Mouse (Mus musculus) gastrocnemius, postnatal 4 days (tissue): ENCODE measurements around the gene Ubqln2. TPM values are rescaled to one million over a fixed set of nuclear protein-coding genes. Genes with fewer than 3 reads are reported as not detected.

Experiments
- DNase-seq, 2 experiments: peaks; one replicate each; pipeline ENCODE4 v3.0.0; 2021 to 2022; ENCODE audit warnings: low spot score in 2 of 2, mixed read lengths in 2 of 2
- long read RNA-seq, 2 experiments: library from polyadenylated mRNA; stranded (forward); transcript quantifications; one replicate each; pipeline ENCODE4 v2.0.0; 2021
- total RNA-seq, 2 experiments: library from RNA; stranded (reverse); gene quantifications; 2 replicates each; pipeline ENCODE4 v1.2.3; 2021

The Ubqln2 gene
- 10 to 100 TPM; 31.4 to 33.6 TPM for total RNA-seq
- long read RNA-seq, experiment 1, transcript Ubqln2-201 (1 exons, 3,344 nt): major isoform, 13 of 13 reads
- long read RNA-seq, experiment 1, partial matches to known transcripts: 0 of 13 reads
- long read RNA-seq, experiment 1, other reads (novel, unspliced or antisense): 0 of 13 reads
- long read RNA-seq, experiment 2, transcript Ubqln2-201 (1 exons, 3,344 nt): major isoform, 22 of 22 reads
- long read RNA-seq, experiment 2, partial matches to known transcripts: 0 of 22 reads
- long read RNA-seq, experiment 2, other reads (novel, unspliced or antisense): 0 of 22 reads

DNA sequence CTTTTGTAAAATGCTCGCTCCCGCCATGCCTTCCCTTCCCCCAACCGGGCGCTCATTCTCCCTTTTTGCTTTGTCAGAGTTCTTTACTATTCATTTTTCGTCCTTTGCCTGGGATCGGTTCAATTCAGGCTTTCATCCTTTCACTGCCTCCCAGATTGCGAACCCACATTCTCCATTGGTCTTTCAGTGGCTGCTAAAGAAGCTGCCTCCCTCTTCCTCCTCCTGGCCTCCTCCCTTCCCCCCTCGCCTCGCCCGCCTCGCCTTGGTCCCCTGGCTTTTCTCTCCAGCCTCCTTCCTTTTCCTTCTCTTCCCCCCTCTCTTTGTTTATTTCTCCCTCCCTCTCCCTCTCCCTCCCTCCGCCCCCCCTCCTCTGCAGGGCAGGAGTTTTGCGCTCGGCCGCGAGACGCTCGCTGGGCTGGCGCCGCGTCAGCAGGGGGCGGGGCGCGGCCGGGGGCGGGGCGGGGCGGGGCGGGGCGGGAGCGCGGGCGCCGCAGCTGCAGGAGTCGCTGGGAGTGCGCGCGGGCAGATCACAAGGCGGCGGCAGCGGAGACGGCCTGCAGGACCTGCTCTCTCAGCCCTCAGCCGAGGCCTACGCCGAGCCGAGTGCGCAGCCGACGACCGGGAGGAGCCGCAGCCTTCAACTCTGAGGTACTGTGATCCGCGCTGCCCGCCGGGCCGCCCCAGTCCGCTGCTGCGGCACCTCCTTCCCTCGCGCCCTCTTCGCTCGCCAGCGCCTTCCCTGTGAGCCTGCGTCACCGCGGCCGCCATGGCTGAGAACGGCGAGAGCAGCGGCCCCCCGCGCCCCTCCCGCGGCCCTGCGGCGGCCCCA, at the start of gene Ubqln2:
Gene Ubqln2, plus strand, starts transcription at position 540 of the 829 bp plus-strand sequence.
- peak; percentile 57 to 72 for DNase-seq

DNA sequence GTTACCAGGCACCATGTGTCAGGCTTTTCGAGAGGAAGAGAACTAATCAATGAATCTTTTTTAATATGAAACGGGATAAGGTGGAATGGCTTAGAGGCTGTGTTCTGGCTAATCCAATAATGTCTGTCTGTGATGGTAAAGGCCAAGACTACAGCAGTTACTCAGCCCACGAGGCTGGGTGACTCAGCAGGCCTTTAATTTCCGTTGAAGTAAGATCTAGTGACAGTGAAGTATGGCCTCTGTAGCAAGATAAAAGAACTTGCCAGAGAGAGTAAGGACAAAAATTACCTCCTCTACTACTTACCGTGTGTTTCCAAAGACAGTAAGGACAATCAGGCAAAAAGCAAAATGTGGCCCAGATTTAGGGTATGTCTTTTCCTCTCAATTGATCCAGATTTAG, 46.1 kb upstream of the Ubqln2 start:
- no peak for DNase-seq

DNA sequence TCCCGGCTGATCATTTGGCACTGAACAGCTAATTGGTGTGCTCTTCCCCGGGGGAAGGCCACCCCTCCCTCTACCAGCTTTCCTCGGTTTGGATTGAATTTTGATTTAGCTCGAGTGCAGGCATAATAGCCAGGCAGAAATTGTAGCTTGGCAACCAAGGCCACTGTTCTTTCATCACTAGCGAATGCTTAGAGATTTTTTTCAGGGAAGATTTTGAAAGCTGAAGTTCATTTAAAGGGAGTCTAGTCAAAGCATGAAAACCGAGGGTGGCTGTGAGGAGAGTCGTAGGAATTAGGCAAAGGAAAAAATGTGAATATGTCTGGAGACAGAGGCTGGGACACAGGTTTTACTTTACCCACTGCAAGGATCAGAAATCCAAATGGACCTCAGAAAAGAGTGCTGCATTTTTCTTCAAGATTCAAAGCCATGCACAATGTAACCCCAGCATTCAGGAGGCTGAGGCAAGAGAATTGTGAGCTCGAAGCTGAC, 21.2 kb upstream of the Ubqln2 start:
- no peak for DNase-seq

DNA sequence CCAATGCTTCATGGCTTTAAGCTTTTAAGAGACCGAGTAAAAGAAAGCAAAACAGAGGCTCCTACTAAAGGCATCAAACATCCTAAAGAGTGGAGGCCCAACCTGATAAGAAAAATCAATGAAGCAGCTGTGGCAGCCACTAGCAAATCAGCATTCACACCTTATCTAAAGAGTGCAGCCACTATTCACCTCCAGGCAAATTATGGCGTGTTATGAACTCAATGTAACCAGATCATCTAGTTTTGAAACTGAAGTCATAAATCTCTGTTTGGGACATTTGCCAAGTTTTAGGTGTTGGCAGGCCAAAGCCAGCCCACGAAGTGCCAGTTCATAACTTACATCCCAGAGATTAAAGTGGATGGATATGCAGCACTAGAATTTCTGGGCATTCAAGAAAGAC, 5.7 kb upstream of the Ubqln2 start:
- no peak for DNase-seq

DNA sequence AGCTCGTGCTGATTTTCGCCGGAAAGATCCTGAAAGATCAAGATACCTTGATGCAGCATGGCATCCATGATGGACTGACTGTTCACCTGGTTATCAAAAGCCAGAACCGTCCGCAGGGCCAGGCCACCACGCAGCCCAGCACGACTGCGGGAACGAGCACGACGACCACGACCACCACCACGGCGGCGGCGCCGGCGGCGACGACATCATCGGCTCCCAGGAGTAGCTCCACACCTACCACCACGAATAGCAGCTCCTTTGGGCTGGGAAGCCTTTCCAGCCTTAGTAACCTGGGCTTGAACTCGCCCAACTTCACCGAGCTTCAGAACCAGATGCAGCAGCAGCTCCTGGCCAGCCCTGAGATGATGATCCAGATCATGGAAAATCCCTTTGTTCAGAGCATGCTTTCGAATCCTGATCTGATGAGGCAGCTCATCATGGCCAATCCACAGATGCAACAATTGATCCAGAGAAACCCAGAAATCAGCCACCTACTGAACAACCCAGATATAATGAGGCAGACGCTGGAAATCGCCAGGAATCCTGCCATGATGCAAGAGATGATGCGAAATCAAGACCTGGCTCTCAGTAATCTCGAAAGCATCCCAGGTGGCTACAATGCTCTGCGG, 752 bp downstream of the Ubqln2 start:
- DNase-seq: peak in 1 of 2 experiments; percentile 9

DNA sequence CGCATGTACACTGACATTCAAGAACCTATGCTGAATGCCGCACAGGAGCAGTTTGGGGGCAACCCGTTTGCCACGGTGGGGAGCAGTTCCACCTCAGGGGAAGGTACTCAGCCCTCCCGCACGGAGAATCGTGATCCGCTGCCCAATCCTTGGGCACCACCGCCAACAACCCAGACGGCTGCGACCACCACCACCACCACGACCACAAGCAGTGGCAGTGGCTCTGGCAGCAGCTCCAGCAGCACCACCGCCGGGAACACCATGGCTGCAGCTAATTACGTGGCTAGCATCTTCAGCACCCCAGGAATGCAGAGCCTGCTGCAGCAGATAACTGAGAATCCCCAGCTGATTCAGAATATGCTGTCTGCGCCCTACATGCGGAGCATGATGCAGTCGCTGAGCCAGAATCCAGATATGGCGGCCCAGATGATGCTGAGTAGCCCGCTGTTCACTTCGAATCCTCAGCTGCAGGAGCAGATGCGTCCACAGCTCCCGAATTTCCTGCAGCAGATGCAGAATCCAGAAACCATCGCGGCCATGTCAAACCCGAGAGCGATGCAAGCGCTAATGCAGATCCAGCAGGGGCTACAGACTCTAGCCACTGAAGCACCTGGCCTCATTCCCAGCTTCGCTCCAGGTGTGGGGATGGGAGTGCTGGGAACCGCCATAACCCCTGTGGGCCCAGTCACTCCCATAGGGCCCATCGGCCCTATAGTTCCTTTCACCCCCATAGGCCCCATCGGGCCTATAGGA, 1.4 kb downstream of the Ubqln2 start:
- no peak for DNase-seq

DNA sequence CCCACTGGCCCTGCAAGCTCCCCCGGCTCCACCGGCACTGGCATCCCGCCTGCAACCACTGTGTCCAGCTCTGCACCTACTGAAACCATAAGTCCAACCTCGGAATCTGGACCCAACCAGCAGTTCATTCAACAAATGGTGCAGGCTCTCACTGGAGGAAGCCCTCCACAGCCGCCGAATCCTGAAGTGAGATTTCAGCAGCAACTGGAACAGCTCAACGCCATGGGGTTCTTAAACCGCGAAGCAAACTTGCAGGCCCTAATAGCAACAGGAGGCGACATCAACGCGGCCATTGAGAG, 2.0 kb downstream of the Ubqln2 start:
- DNase-seq: no peak

DNA sequence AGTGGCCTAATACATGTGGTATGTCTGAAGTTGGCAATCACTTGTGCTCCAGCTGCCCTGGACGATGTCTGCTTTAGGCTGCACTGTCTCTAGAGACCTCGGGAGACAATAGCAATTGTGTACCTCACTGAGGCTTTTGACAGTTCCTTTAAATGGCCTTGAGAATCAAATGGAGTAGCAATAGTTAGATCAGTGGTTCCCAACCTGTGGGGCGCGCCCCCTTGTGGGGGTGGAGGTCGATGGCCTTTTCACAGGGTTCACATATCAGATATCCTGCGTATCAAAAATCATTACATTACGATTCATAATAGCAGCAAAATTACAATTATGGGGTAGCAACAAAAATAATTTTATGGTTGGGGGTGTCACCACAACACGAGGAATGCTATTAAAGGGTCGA, 7.9 kb downstream of the Ubqln2 start:
- peak in 1 of 2 experiments; percentile 33 for DNase-seq

DNA sequence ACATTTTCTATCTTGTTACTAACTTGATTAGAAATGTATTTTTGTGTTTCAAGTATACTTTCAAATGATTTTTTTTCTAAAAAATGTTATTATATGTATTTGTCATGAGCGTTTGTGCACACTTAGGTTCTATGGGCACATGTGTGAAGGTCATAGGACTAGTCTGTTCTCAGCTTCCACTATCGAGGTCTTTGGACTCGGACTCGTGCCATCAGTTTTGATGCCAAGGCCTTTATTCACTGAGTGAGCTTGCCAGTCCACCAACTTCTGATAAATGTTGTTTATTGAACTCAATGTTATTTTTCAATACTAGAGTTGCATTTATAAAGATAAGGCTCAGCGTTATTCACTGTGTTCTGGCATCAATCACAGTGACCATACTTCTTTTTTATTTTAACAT, 17.5 kb downstream of the Ubqln2 start:
- DNase-seq: no peak

DNA sequence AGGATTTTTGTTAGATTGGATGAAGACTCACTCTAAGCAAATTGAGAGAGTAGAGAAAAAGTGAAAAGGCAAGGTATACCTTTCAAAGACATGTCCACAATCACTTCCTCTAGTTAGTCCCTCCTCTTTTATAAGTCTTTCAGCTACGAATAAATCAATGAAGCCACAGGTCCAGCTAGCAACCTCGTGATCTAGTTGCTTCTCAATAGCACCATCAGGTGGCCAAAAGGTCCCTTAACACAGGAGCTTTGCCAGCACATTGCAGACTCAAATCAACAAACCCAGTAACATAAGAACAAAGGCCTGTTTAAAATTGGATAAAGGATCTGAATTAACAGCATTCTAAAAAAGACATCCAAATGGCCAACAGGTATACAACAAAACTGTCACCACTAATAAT, 30.4 kb downstream of the Ubqln2 start:
- no peak for DNase-seq

Other genes with a start within 250 kb of the Ubqln2 start
- not detected for gene Cypt3, start 60.4 kb downstream of the Ubqln2 start, total RNA-seq
- 10 to 100 TPM; 12.2 to 12.5 TPM for gene Kctd12b, start 198.2 kb downstream of the Ubqln2 start, total RNA-seq
- gene Nbdy, start 225.4 kb downstream of the Ubqln2 start, total RNA-seq: 10 to 100 TPM; 32.3 to 39.5 TPM